Mouse (Mus musculus) urinary bladder, postnatal 0 days (tissue): ENCODE data around the gene Csnk1e. TPM values are rescaled to one million over a fixed set of nuclear protein-coding genes. Genes with fewer than 3 reads are reported as not detected.

Experiments
- microRNA counts: library from miRNA; unstranded; fragments of <30 nt; microRNA quantifications from one replicate; lab custom pipeline; 2016
- microRNA-seq: library from miRNA; unstranded; fragments of <30 nt; microRNA quantifications from one replicate; pipeline ENCODE4, GENCODE M21; 2016
- polyA plus RNA-seq: library from polyadenylated mRNA; unstranded; fragments of >200 nt; fragmentation: Nextera tagmentation; extraction: Ambion mirVana; gene quantifications from 2 replicates; pipeline ENCODE4 v1.2.1, GENCODE M21; 2015

The Csnk1e gene
- polyA plus RNA-seq: 41.8 and 51.8 TPM in 2 replicates

DNA sequence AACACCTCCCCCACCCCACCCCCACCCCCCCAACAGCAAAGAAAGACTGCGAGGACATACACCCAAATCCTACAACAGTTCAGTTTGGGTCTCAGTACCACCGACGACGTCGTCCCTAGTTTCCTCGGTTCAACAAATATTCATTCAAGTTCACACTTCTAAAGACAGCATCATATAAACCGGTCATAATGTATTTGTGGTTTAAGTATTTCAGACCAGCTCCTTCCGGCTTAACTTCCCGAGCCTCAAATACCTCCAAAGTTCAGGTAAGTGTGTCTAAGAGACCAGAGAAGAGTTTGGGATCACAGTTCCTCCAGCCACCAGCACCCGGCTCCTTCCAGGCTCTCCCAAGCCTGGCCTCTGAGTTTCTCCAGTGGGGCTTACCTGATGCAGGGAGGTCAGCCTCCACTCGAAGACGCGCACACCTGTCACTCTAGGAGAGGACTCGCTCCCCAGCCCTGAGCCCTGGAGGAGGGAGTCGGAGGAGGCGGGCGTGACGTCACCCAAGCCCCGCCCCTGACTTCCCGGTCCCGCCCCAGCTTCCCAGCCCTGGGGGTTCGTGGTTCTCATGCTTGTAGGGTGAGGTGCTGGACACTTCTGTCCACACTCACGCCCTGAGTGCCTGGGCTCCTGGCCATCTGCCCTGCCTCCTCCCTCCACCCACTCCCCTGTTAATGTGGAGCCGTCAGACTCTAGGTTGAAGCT is at the start of gene Csnk1e:
TSS of gene Csnk1e (minus strand) at position 461 of the 705 bp plus-strand sequence.

DNA sequence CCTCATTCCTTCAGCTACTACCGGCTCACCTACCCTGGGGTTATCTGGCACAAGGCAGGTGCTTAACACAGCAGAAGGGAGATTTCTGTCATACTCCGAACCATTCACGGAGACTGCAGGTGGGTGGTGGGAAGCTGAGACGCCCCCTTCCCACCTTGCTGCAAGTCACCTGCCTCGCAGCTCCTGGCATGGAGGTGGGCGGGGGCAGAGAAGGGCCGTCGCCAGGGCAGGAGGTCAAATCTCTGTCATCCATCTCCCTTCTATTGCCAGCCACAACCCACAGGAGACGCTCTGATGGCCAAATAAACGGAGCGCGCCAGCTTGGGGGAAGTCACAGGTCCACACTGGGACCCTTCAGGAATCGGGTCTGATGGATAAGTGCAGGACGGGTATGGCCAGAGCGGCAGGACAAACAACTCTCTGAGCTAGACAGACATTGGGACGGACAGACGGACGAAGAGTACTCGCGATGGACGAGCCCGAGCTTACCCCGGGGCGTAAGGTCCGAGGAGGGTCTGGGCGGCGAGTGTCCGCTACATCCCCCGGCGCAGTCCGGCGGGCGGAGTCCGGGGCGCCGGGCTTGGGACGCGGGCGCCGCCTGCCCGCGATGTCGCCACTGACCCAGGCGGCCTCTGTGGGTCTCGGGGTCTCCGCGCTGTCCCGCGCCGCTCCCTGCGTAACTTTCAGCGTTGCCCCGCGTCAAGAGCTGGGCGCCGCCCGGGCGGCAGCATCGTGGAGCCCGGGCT is 49.5 kb upstream of the Csnk1e start, which contains the start of gene Kcnj4:
TSS of gene Kcnj4 (minus strand) at position 535 of the 746 bp plus-strand sequence.

DNA sequence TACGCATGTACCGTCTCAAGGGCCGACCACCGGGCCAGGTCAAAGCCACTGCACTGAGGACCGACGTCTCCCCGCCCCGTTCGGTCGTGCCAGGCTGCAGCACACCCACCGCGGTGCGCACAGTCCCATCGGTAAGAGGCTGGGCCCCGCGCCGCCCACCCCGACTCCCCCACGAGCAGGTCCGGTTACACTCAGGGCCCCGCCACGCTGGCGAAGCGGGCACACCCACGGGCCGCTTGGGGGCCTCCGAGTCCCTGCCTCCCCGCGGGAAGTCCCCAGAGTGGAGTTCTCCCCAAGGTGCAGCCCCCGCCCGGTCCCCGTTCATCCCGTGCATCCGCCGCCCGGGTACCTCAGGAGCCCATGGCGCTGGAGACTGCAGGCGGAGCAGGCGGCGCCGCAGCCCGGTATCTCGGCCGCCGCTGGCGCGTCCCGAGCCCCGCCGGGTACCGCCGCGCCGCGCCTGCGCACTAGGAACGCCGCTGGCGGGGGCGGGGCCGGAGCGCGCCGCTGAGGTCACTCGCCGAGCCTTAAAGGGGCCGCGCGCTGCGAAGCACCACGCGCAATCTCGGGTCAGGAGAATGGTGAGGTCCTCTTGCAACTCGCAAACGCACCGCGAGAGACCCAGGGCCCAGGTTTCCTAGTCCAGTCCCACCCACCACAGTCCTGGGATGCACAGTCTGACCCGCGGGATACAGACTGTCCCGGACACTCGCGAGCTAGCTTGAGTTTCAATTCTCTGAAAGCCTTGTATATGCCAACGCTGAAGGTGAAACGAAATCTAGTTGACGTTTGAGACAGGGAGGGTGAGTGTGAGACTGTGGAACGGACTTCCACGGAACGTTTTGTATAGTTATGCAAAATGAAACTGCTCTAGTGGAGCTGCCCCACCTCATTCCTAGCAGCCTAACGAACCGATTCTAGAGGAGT is 52.3 kb downstream of the Csnk1e start, which contains the start of gene Tmem184b:
TSS of gene Tmem184b (minus strand) at position 734 of the 927 bp plus-strand sequence.

MicroRNAs encoded within 50 kb of the gene (microRNA counts, 519-probe panel; counts per million panel counts)
- not detected for microRNA mmu-miR-1943 (lab: Ali Mortazavi, UCI)

Small RNA genes lying within 50 kb of the gene (microRNA-seq; reads per million reads assigned to microRNA genes)
- gene Gm44302: not detected
- gene Mir1943: 4.0 reads per million, percentile 6 among the genes with 10 or more reads in this experiment

Other genes starting within 250 kb of the Csnk1e start
- 17.8 and 18.8 TPM in 2 replicates for gene Pick1, start 226.4 kb downstream of the Csnk1e start, polyA plus RNA-seq
- 0.34 and 0.49 TPM in 2 replicates for gene Gm49486, start 226.2 kb downstream of the Csnk1e start, polyA plus RNA-seq
- 0.21 and 0.25 TPM in 2 replicates for gene Slc16a8, start 200.8 kb downstream of the Csnk1e start, polyA plus RNA-seq
- 0.98 and 1.1 TPM in 2 replicates for gene Baiap2l2, start 170.0 kb downstream of the Csnk1e start, polyA plus RNA-seq
- gene Pla2g6, start 127.2 kb downstream of the Csnk1e start, polyA plus RNA-seq: 8.2 and 8.4 TPM in 2 replicates
- gene Maff, start 108.9 kb downstream of the Csnk1e start, polyA plus RNA-seq: 6.4 and 10.1 TPM in 2 replicates
- gene Tmem184b, start 52.0 kb downstream of the Csnk1e start, polyA plus RNA-seq: 43.4 and 48.3 TPM in 2 replicates
- 0.07 TPM in 1 of 2 replicates, not detected in the other for gene Kcnj4, start 49.7 kb upstream of the Csnk1e start, polyA plus RNA-seq
- gene Kdelr3, start 60.8 kb upstream of the Csnk1e start, polyA plus RNA-seq: 141 and 162 TPM in 2 replicates
- gene Ddx17, start 91.2 kb upstream of the Csnk1e start, polyA plus RNA-seq: 18.3 and 22.5 TPM in 2 replicates
- gene Dmc1, start 149.5 kb upstream of the Csnk1e start, polyA plus RNA-seq: 2.2 and 2.4 TPM in 2 replicates
- 0.33 and 0.59 TPM in 2 replicates for gene Fam227a, start 203.4 kb upstream of the Csnk1e start, polyA plus RNA-seq
- gene Cby1, start 203.6 kb upstream of the Csnk1e start, polyA plus RNA-seq: 25.8 and 26.8 TPM in 2 replicates
- gene Tomm22, start 215.3 kb upstream of the Csnk1e start, polyA plus RNA-seq: 165 and 179 TPM in 2 replicates
- gene Josd1, start 232.4 kb upstream of the Csnk1e start, polyA plus RNA-seq: 13.3 and 13.7 TPM in 2 replicates
- 19.3 and 20.0 TPM in 2 replicates for gene Gtpbp1, start 235.3 kb upstream of the Csnk1e start, polyA plus RNA-seq